Mouse (Mus musculus): ENCODE results near the gene Nop56.

- TF ChIP-seq CTCF (IDR thresholded peaks at IDR 0.05; ENCODE audit: extremely low read depth, insufficient read length, insufficient replicate concordance, low read depth, low read length) (no peak), POLR2A (IDR thresholded peaks at IDR 0.05; ENCODE audit: low read depth, low read length) (no peak)
Measured at GRCm38 (mm10) chr2:130279600-130280091, 5.4 kb downstream of the Nop56 start.
